Mouse (Mus musculus) embryonic facial prominence, embryonic 12.5 days (tissue): ENCODE data around the gene Hoxc12. TPM values are rescaled to one million over a fixed set of nuclear protein-coding genes. Genes with fewer than 3 reads are reported as not detected.

Source experiments
- ATAC-seq: fragments of 200-750 bp; cut with Nextera tagmentation; 2 replicates; pipeline ENCODE4 v1.8.0; 2017; ENCODE audit not compliant: insufficient number of reproducible peaks, insufficient read depth, low FRiP score, low TSS enrichment
- H3K27ac ChIP-seq: fragments of 300-500 bp; sonication (generic); 2 replicates; pipeline ENCODE4 v1.5.1; 2016; ENCODE audit warnings: mild to moderate bottlenecking
- H3K27me3 ChIP-seq: fragments of 300-500 bp; sonication (generic); 2 replicates; pipeline ENCODE4 v1.6.1; 2016; ENCODE audit warnings: mild to moderate bottlenecking, moderate library complexity
- H3K36me3 ChIP-seq: fragments of 300-500 bp; sonication (generic); 2 replicates; pipeline ENCODE4 v1.6.1; 2016; ENCODE audit warnings: mild to moderate bottlenecking
- H3K4me1 ChIP-seq: fragments of 300-500 bp; sonication (generic); 2 replicates; pipeline ENCODE4 v1.6.1; 2016
- H3K4me2 ChIP-seq: fragments of 300-500 bp; sonication (generic); replicated peaks from 2 replicates; pipeline ENCODE4 v1.6.1; 2016; ENCODE audit warnings: mild to moderate bottlenecking, moderate library complexity
- H3K4me3 ChIP-seq: fragments of 300-500 bp; sonication (generic); 2 replicates; pipeline ENCODE4 v1.5.1; 2016; ENCODE audit warnings: mild to moderate bottlenecking
- H3K9ac ChIP-seq: fragments of 300-500 bp; sonication (generic); 2 replicates; pipeline ENCODE4 v1.6.1; 2016; ENCODE audit warnings: mild to moderate bottlenecking, moderate library complexity
- H3K9me3 ChIP-seq: fragments of 300-500 bp; sonication (generic); 2 replicates; pipeline ENCODE4 v1.6.1; 2016; ENCODE audit warnings: mild to moderate bottlenecking, moderate library complexity
- WGBS: fragments of 180-500 bp; shearing (Covaris S2); methylation state at CpG from one replicate; pipeline ENCODE4 v1.1.7; 2016; 5-methylcytosine and 5-hydroxymethylcytosine counted together
- polyA plus RNA-seq: library from polyadenylated mRNA; unstranded; fragments of >200 nt; fragmentation: Nextera tagmentation; extraction: Ambion mirVana; gene quantifications from 2 replicates; pipeline ENCODE4 v1.2.1, GENCODE M21; 2016

Hoxc12 gene
- not detected in 2 replicates for polyA plus RNA-seq

- no peak within 1 kb of the TSS for H3K9ac ChIP-seq
- H3K27ac ChIP-seq: no peak within 1 kb of the TSS
- no peak within 1 kb of the TSS for H3K4me2 ChIP-seq
- WGBS: 3% methylated on average over 31 of the region's 31 CpGs
- H3K4me1 ChIP-seq: no peaks in the 10 kb centered on the region
- H3K36me3 ChIP-seq: no peaks in the 10 kb centered on the region
- H3K9me3 ChIP-seq: no peaks in the 10 kb centered on the region
- ATAC-seq: no peak
- no peak within 1 kb of the TSS for H3K4me3 ChIP-seq
- H3K27me3 ChIP-seq: peaks cover 98% of the 10 kb centered on the region
These were observed at the start of gene Hoxc12 for GRCm38 (mm10) chr15:102936279-102936972. TSS of gene Hoxc12 (plus strand) at chr15:102936757.

- Histone ChIP-seq H3K4me1 (no peaks in the 10 kb centered on the region), H3K4me2 (no peak overlapping the region), H3K4me3 (no peak overlapping the region), H3K27ac (no peak overlapping the region), H3K9me3 (no peaks in the 10 kb centered on the region), H3K27me3 (peaks cover 29% of the 10 kb centered on the region; the same call in 1 of the 2 replicates), H3K36me3 (no peaks in the 10 kb centered on the region), H3K9ac (no peak overlapping the region)
- WGBS: 85% methylated on average over 6 of the region's 6 CpGs
- no peak for ATAC-seq
These were observed 41.4 kb upstream of the Hoxc12 start for GRCm38 (mm10) chr15:102895115-102895514.

- no peak overlapping the region for H3K9ac ChIP-seq
- ATAC-seq: no peak
- 53% methylated on average over 1 of the region's 1 CpGs for WGBS
- no peaks in the 10 kb centered on the region for H3K9me3 ChIP-seq
- H3K27ac ChIP-seq: no peak overlapping the region
- no peaks in the 10 kb centered on the region for H3K4me1 ChIP-seq
- peaks cover 74% of the 10 kb centered on the region for H3K27me3 ChIP-seq
- no peak overlapping the region for H3K4me3 ChIP-seq
- H3K4me2 ChIP-seq: no peak overlapping the region
- no peaks in the 10 kb centered on the region for H3K36me3 ChIP-seq
These were observed 31.6 kb upstream of the Hoxc12 start for GRCm38 (mm10) chr15:102904946-102905345.

- Histone ChIP-seq H3K4me2 (no peak overlapping the region), H3K36me3 (no peaks in the 10 kb centered on the region), H3K27ac (no peak overlapping the region), H3K27me3 (peaks cover 92% of the 10 kb centered on the region), H3K9me3 (no peaks in the 10 kb centered on the region), H3K4me3 (no peak overlapping the region), H3K9ac (no peak overlapping the region), H3K4me1 (no peaks in the 10 kb centered on the region)
- no peak for ATAC-seq
- WGBS: 2% methylated on average over 4 of the region's 4 CpGs
These were observed 27.0 kb upstream of the Hoxc12 start for GRCm38 (mm10) chr15:102909536-102909935.

GRCm38 (mm10) chr15:102910038-102910437 is 26.5 kb upstream of the Hoxc12 start:
- no peaks in the 10 kb centered on the region for H3K9me3 ChIP-seq
- H3K9ac ChIP-seq: no peak overlapping the region
- no peak for ATAC-seq
- no peak overlapping the region for H3K4me2 ChIP-seq
- no peaks in the 10 kb centered on the region for H3K4me1 ChIP-seq
- H3K27ac ChIP-seq: no peak overlapping the region
- WGBS: under 1% methylated on average over 18 of the region's 18 CpGs
- no peak overlapping the region for H3K4me3 ChIP-seq
- H3K27me3 ChIP-seq: peaks cover 92% of the 10 kb centered on the region
- H3K36me3 ChIP-seq: no peaks in the 10 kb centered on the region

GRCm38 (mm10) chr15:102910496-102911095 is 26.0 kb upstream of the Hoxc12 start:
- WGBS: 1% methylated on average over 22 of the region's 22 CpGs
- peaks cover 92% of the 10 kb centered on the region for H3K27me3 ChIP-seq
- no peak overlapping the region for H3K9ac ChIP-seq
- no peak overlapping the region for H3K4me2 ChIP-seq
- H3K9me3 ChIP-seq: no peaks in the 10 kb centered on the region
- H3K4me3 ChIP-seq: no peak overlapping the region
- H3K4me1 ChIP-seq: no peaks in the 10 kb centered on the region
- ATAC-seq: no peak
- no peaks in the 10 kb centered on the region for H3K36me3 ChIP-seq
- no peak overlapping the region for H3K27ac ChIP-seq

- 2% methylated on average over 19 of the region's 19 CpGs for WGBS
These were observed 23.4 kb upstream of the Hoxc12 start for GRCm38 (mm10) chr15:102913038-102913585.

GRCm38 (mm10) chr15:102917972-102918572 is 18.5 kb upstream of the Hoxc12 start:
- H3K4me3 ChIP-seq: no peak overlapping the region
- no peak overlapping the region for H3K4me2 ChIP-seq
- H3K36me3 ChIP-seq: no peaks in the 10 kb centered on the region
- peaks cover 4% of the 10 kb centered on the region; the same call in 1 of the 2 replicates for H3K4me1 ChIP-seq
- under 1% methylated on average over 20 of the region's 20 CpGs for WGBS
- peaks cover 95% of the 10 kb centered on the region for H3K27me3 ChIP-seq
- H3K9me3 ChIP-seq: no peaks in the 10 kb centered on the region
- no peak overlapping the region for H3K27ac ChIP-seq
- ATAC-seq: no peak
- no peak overlapping the region for H3K9ac ChIP-seq

More at GRCm38 (mm10) chr15:102913038-102913585, 23.4 kb upstream of the Hoxc12 start:
- H3K9me3 ChIP-seq: no peaks in the 10 kb centered on the region
- no peak overlapping the region for H3K4me3 ChIP-seq
- no peak for ATAC-seq
- no peak overlapping the region for H3K4me2 ChIP-seq
- no peaks in the 10 kb centered on the region for H3K4me1 ChIP-seq
- no peak overlapping the region for H3K9ac ChIP-seq
- no peaks in the 10 kb centered on the region for H3K36me3 ChIP-seq
- peaks cover 94% of the 10 kb centered on the region for H3K27me3 ChIP-seq
- H3K27ac ChIP-seq: no peak overlapping the region

- Histone ChIP-seq H3K4me1 (peaks cover 4% of the 10 kb centered on the region; the same call in 1 of the 2 replicates), H3K4me2 (no peak overlapping the region), H3K27ac (no peak overlapping the region), H3K4me3 (no peak overlapping the region), H3K9ac (no peak overlapping the region), H3K9me3 (no peaks in the 10 kb centered on the region), H3K36me3 (no peaks in the 10 kb centered on the region), H3K27me3 (peaks cover 96% of the 10 kb centered on the region)
- under 1% methylated on average over 7 of the region's 7 CpGs for WGBS
- no peak for ATAC-seq
These were observed 17.8 kb upstream of the Hoxc12 start for GRCm38 (mm10) chr15:102918611-102919265.

GRCm38 (mm10) chr15:102919336-102920180 is 17.0 kb upstream of the Hoxc12 start:
- peaks cover 99% of the 10 kb centered on the region for H3K27me3 ChIP-seq
- H3K9ac ChIP-seq: no peak overlapping the region
- peaks cover 4% of the 10 kb centered on the region; the same call in 1 of the 2 replicates for H3K4me1 ChIP-seq
- no peak overlapping the region for H3K27ac ChIP-seq
- WGBS: 4% methylated on average over 12 of the region's 12 CpGs
- H3K4me2 ChIP-seq: no peak overlapping the region
- H3K9me3 ChIP-seq: no peaks in the 10 kb centered on the region
- ATAC-seq: no peak
- no peak overlapping the region for H3K4me3 ChIP-seq
- H3K36me3 ChIP-seq: no peaks in the 10 kb centered on the region

- WGBS: under 1% methylated on average over 20 of the region's 20 CpGs
- Histone ChIP-seq H3K27me3 (peaks cover 98% of the 10 kb centered on the region), H3K9me3 (no peaks in the 10 kb centered on the region), H3K4me2 (peak overlapping the region; percentile 17), H3K9ac (no peak overlapping the region), H3K27ac (no peak overlapping the region), H3K4me3 (peak overlapping the region; percentile 16), H3K4me1 (peaks cover 4% of the 10 kb centered on the region; the same call in 1 of the 2 replicates), H3K36me3 (no peaks in the 10 kb centered on the region)
- ATAC-seq: no peak
These were observed 15.9 kb upstream of the Hoxc12 start for GRCm38 (mm10) chr15:102920619-102921018.
